Mouse (Mus musculus) midbrain, embryonic 11.5 days (tissue): ENCODE measurements around the gene Fgf22. TPM values are rescaled to one million over a fixed set of nuclear protein-coding genes. Genes with fewer than 3 reads are reported as not detected.

Experiments used
- ATAC-seq: fragments of 200-750 bp; cut with Nextera tagmentation; 2 replicates; pipeline ENCODE4 v1.8.0; 2017; ENCODE audit warnings: moderate TSS enrichment, moderate library complexity; ENCODE audit not compliant: low FRiP score
- DNase-seq: peaks from one replicate; pipeline ENCODE4 v3.0.0; 2015; ENCODE audit warnings: low spot score; ENCODE audit errors: missing footprints
- H3K27ac ChIP-seq: fragments of 300-500 bp; sonication (generic); 2 replicates; pipeline ENCODE4 v1.5.1; 2014; ENCODE audit warnings: low read depth, low read length
- H3K27me3 ChIP-seq: fragments of 300-500 bp; sonication (generic); 2 replicates; pipeline ENCODE4 v1.6.1; 2014; ENCODE audit warnings: mild to moderate bottlenecking, low read length, moderate library complexity, mixed read lengths; ENCODE audit not compliant: control insufficient read depth, insufficient read depth
- H3K36me3 ChIP-seq: fragments of 300-500 bp; sonication (generic); 2 replicates; pipeline ENCODE4 v1.6.1; 2014; ENCODE audit warnings: mild to moderate bottlenecking, low read length, moderate library complexity, mixed read lengths; ENCODE audit not compliant: control insufficient read depth, insufficient read depth
- H3K4me1 ChIP-seq: fragments of 300-500 bp; sonication (generic); 2 replicates; pipeline ENCODE4 v1.6.1; 2014; ENCODE audit warnings: low read length; ENCODE audit not compliant: control insufficient read depth, insufficient read depth
- H3K4me2 ChIP-seq: fragments of 300-500 bp; sonication (generic); 2 replicates; pipeline ENCODE4 v1.6.1; 2014; ENCODE audit warnings: mild to moderate bottlenecking, moderate library complexity
- H3K4me3 ChIP-seq: fragments of 300-500 bp; sonication (generic); 2 replicates; pipeline ENCODE4 v1.5.1; 2014; ENCODE audit warnings: low read depth, low read length
- H3K9ac ChIP-seq: fragments of 300-500 bp; sonication (generic); 2 replicates; pipeline ENCODE4 v1.6.1; 2014; ENCODE audit warnings: low read length
- H3K9me3 ChIP-seq: fragments of 300-500 bp; sonication (generic); 2 replicates; pipeline ENCODE4 v1.6.1; 2016; ENCODE audit warnings: low read length; ENCODE audit not compliant: control insufficient read depth
- WGBS: fragments of 180-500 bp; shearing (Covaris S2); extraction: QIAGEN DNeasy Blood & Tissue Kit; methylation state at CpG from one replicate; pipeline ENCODE4 v1.1.7; 2014; 5-methylcytosine and 5-hydroxymethylcytosine counted together
- polyA plus RNA-seq: library from polyadenylated mRNA; unstranded; fragments of >200 nt; fragmentation: Nextera tagmentation; extraction: Ambion mirVana; gene quantifications from 2 replicates; pipeline ENCODE4 v1.2.1, GENCODE M21; 2014

Gene Fgf22
- polyA plus RNA-seq, 1 experiment from 2014 or later = 0.08 TPM

GRCm38 (mm10) chr10:79712499-79713126, 42.3 kb upstream of the Fgf22 start:
- Histone ChIP-seq H3K36me3 (peaks cover 21% of the 10 kb centered on the region), H3K9ac (no peak overlapping the region)
- ATAC-seq = peak; percentile 41

DNA sequence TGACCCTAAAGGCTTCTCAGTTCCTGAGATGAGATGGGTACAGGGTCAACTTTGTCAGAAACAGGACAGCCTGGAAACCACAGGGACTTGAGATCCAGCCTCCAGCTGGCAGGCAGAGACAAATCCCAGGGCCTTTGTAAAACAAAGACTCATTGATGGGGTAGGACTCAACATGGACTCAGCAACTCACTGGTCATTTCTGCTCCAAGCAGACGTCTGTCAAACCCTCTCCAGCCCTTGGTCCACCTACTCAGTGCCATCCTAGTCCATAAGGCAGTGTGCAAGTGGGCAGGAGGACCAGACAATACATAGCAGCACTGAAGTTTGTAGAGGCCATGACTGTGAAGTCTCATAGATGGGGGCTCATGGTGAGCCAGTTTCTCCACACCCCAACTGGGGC, 41.7 kb upstream of the Fgf22 start:
- no peak overlapping the region for H3K27ac ChIP-seq
- H3K4me3 ChIP-seq = no peak overlapping the region
- no peaks in the 10 kb centered on the region for H3K9me3 ChIP-seq
- DNase-seq (no peak), ATAC-seq (no peak)
- peaks cover 21% of the 10 kb centered on the region for H3K36me3 ChIP-seq
- no peak overlapping the region for H3K9ac ChIP-seq
- peaks cover 13% of the 10 kb centered on the region for H3K4me1 ChIP-seq
- 23% methylated on average over 1 of the region's 1 CpGs for WGBS
- H3K4me2 ChIP-seq = no peak overlapping the region
- H3K27me3 ChIP-seq = peaks cover 32% of the 10 kb centered on the region

More at GRCm38 (mm10) chr10:79712499-79713126, 42.3 kb upstream of the Fgf22 start:
- peak; percentile 98 for DNase-seq
- Histone ChIP-seq H3K4me3 (no peak overlapping the region), H3K4me1 (peaks cover 12% of the 10 kb centered on the region), H3K4me2 (no peak overlapping the region), H3K27me3 (peaks cover 27% of the 10 kb centered on the region), H3K27ac (no peak overlapping the region), H3K9me3 (no peaks in the 10 kb centered on the region)
- 10% methylated on average over 4 of the region's 6 CpGs for WGBS

DNA sequence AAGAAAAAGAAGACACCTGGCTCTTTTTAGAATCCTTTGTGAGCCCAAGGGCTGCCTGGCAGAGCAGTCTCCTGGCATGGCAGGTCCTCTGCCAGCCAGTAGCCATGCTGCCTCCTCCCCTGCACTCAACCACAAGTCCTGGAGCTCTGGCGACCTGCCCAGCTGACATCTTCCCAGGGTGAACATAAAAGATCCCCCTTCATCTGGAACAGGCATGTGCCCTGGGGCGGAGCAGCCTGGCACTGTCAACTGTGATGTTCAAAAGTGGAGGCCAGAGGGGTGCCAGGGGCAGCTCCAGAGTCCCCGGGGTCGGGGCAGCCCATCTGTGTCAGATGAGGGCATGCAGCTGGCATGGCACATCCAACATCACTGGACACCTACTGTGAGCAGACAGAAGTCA, 39.9 kb upstream of the Fgf22 start:
- Histone ChIP-seq H3K4me3 (no peak overlapping the region), H3K9ac (no peak overlapping the region), H3K4me2 (no peak overlapping the region), H3K27ac (no peak overlapping the region), H3K9me3 (no peaks in the 10 kb centered on the region), H3K4me1 (peaks cover 13% of the 10 kb centered on the region), H3K27me3 (peaks cover 41% of the 10 kb centered on the region), H3K36me3 (peaks cover 15% of the 10 kb centered on the region)
- DNase-seq (no peak), ATAC-seq (no peak)
- 71% methylated on average over 4 of the region's 4 CpGs for WGBS

- Histone ChIP-seq H3K4me2 (peak within 1 kb of the TSS; percentile 92), H3K9me3 (no peaks in the 10 kb centered on the region), H3K4me3 (peak within 1 kb of the TSS; percentile 60), H3K27ac (no peak within 1 kb of the TSS), H3K27me3 (peaks cover 41% of the 10 kb centered on the region), H3K9ac (peak within 1 kb of the TSS; percentile 54), H3K36me3 (peaks cover 5% of the 10 kb centered on the region), H3K4me1 (peaks cover 13% of the 10 kb centered on the region)
- ATAC-seq (peak; percentile 61; the same call in 1 of the 2 replicates), DNase-seq (no peak)
- 2% methylated on average over 63 of the region's 91 CpGs for WGBS
Observed at GRCm38 (mm10) chr10:79716254-79716987, 38.5 kb upstream of the Fgf22 start, which contains the start of gene Hcn2. TSS of gene Hcn2 (plus strand) at chr10:79716634.

- peaks cover 13% of the 10 kb centered on the region for H3K4me1 ChIP-seq
- no peak for DNase-seq
- peak overlapping the region; percentile 54 for H3K9ac ChIP-seq
- H3K27me3 ChIP-seq = peaks cover 41% of the 10 kb centered on the region
- no peaks in the 10 kb centered on the region; the same call in 1 of the 2 replicates for H3K36me3 ChIP-seq
- no peak overlapping the region for H3K27ac ChIP-seq
- no peaks in the 10 kb centered on the region for H3K9me3 ChIP-seq
- peak overlapping the region; percentile 60 for H3K4me3 ChIP-seq
- H3K4me2 ChIP-seq = peak overlapping the region; percentile 92
- under 1% methylated on average over 38 of the region's 44 CpGs for WGBS
- peak; percentile 8; the same call in 1 of the 2 replicates for ATAC-seq
Observed at GRCm38 (mm10) chr10:79716988-79717355, 37.9 kb upstream of the Fgf22 start.

DNA sequence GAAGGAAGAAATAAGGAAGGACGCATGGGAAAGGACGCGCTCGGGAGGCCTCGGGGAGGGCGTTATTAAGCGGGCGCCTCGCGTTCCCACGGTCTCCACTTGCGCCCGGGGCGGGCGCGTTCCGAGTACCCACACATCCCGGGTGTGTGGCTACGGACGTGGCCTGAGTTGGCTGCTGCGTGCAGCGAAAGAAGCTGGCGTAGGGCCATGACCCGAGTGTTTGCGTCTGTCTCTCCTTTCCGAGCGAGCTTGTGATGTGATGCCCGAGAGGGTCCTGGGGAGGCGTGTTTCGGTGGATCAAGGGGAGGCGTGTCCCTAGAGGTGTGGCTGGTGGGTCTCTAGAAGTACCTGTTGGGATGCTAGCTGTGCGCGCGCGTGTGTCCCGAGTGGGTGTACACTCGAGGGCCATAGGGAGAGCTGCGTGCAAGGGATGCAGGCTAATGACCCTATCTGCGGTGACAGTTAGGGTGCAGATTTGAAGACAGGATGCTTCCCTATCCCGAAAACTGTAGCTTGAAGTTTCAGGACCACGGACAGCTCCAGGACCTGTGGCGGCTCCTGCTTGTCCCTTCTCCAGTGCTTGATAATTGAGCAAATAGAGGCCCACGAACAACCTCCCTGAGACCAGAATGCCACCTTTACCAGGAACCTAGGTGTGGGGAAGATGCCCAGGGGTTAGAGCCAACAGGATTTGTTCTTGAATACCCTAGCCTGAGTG, 37.1 kb upstream of the Fgf22 start:
- Histone ChIP-seq H3K27ac (no peak overlapping the region), H3K36me3 (no peaks in the 10 kb centered on the region), H3K4me3 (peak overlapping the region; percentile 60), H3K9me3 (no peaks in the 10 kb centered on the region), H3K27me3 (peaks cover 41% of the 10 kb centered on the region), H3K9ac (no peak overlapping the region), H3K4me1 (peaks cover 13% of the 10 kb centered on the region), H3K4me2 (peak overlapping the region; percentile 92)
- WGBS = 5% methylated on average over 43 of the region's 43 CpGs
- DNase-seq (peak; percentile 94), ATAC-seq (no peak)

- Histone ChIP-seq H3K27me3 (peaks cover 30% of the 10 kb centered on the region), H3K36me3 (no peaks in the 10 kb centered on the region), H3K4me2 (no peak overlapping the region), H3K27ac (no peak overlapping the region), H3K9me3 (no peaks in the 10 kb centered on the region), H3K4me3 (no peak overlapping the region), H3K4me1 (peaks cover 13% of the 10 kb centered on the region), H3K9ac (no peak overlapping the region)
- WGBS = 70% methylated on average over 5 of the region's 5 CpGs
- no peak for ATAC-seq
- DNase-seq = no peak
Observed at GRCm38 (mm10) chr10:79721089-79721488, 33.8 kb upstream of the Fgf22 start.

GRCm38 (mm10) chr10:79723047-79723446, 31.8 kb upstream of the Fgf22 start:
- 69% methylated on average over 6 of the region's 6 CpGs for WGBS
- no peak overlapping the region for H3K4me2 ChIP-seq
- H3K9ac ChIP-seq = no peak overlapping the region
- H3K9me3 ChIP-seq = no peaks in the 10 kb centered on the region
- no peak overlapping the region for H3K4me3 ChIP-seq
- DNase-seq = no peak
- no peak for ATAC-seq
- H3K27ac ChIP-seq = no peak overlapping the region
- H3K36me3 ChIP-seq = no peaks in the 10 kb centered on the region
- no peaks in the 10 kb centered on the region for H3K4me1 ChIP-seq
- H3K27me3 ChIP-seq = peaks cover 10% of the 10 kb centered on the region

DNA sequence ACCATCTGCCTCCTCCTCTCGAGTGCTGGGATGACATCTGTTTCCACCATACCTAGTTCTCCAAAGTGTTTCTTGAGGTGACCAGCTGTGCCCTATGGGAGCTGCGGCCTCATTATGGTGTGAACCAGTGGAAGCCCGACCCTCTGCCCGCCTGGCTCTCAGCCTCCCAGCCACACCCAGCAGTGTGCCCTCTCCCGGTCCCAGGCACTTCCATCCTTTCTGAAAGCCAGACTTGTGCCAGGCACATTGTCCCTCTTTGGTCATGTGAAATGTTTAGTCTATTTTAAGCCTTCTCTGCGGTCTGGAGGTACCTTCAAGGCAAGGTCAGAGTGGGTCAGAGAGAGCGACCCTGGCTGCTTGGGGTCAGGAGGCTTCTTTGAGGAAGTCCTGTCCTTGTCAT, 31.2 kb upstream of the Fgf22 start:
- ATAC-seq (no peak), DNase-seq (no peak)
- Histone ChIP-seq H3K4me3 (no peak overlapping the region), H3K9ac (no peak overlapping the region), H3K27me3 (peaks cover 4% of the 10 kb centered on the region; the same call in 1 of the 2 replicates), H3K36me3 (no peaks in the 10 kb centered on the region), H3K4me2 (no peak overlapping the region), H3K27ac (no peak overlapping the region), H3K4me1 (no peaks in the 10 kb centered on the region), H3K9me3 (no peaks in the 10 kb centered on the region)
- 92% methylated on average over 7 of the region's 7 CpGs for WGBS
